Mouse (Mus musculus) myocyte (in vitro differentiated cells): ENCODE data around the gene Lrat.

Source experiments
- POLR2A ChIP-seq: IDR thresholded peaks from one replicate; pipeline ENCODE4 v1.6.1; 2011; ENCODE audit warnings: low read depth, mild to moderate bottlenecking, control low read depth, moderate library complexity; ENCODE audit not compliant: insufficient read length
- TCF12 ChIP-seq: IDR thresholded peaks from one replicate; pipeline ENCODE4 v1.6.1; 2011; ENCODE audit warnings: mild to moderate bottlenecking, control low read depth; ENCODE audit not compliant: poor library complexity, insufficient read depth, severe bottlenecking
- USF1 ChIP-seq: IDR thresholded peaks from one replicate; pipeline ENCODE4 v1.6.1; 2011; ENCODE audit warnings: low read depth, mild to moderate bottlenecking, control low read depth, moderate library complexity

- TF ChIP-seq POLR2A (no peak), TCF12 (no peak), USF1 (no peak)
Observed at GRCm38 (mm10) chr3:82904211-82904908, 587 bp upstream of the Lrat start.
